Mouse (Mus musculus): ENCODE results near the gene Igfbp3. TPM values are rescaled to one million over a fixed set of nuclear protein-coding genes. Genes with fewer than 3 reads are reported as not detected.
"Not testable (repeated sequence)": the region's sequence is repeated elsewhere in the genome, so short reads cannot be mapped to it uniquely, and the experiment has no call there.

Gene Igfbp3
- not detected for polyA plus RNA-seq (2017; shearing (Covaris generic))

GRCm38 (mm10) chr11:7213501-7214341, at the start of gene Igfbp3:
Igfbp3 (minus strand) TSS chr11:7213923.
- no peak for ATAC-seq

DNA sequence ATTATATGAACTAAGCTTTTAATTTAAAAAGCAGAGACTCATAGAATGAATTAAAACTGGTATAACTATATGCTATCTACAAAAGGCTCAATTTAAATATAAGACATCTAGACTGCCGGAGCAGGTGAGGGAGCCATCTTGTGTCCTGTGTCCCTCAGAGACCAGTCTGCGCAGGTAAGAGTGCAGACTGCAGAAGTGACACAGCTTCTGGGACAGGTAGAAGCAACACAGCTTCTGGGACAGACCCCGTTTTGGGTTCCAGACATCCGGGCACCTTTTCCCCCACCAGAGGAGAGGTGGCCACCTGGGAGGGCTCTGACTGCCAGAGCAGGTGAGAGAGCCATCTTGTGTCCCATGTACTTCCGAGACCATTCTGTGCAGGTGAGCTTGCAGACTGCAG, 37.1 kb upstream of the Igfbp3 start:
- ATAC-seq: no peak

DNA sequence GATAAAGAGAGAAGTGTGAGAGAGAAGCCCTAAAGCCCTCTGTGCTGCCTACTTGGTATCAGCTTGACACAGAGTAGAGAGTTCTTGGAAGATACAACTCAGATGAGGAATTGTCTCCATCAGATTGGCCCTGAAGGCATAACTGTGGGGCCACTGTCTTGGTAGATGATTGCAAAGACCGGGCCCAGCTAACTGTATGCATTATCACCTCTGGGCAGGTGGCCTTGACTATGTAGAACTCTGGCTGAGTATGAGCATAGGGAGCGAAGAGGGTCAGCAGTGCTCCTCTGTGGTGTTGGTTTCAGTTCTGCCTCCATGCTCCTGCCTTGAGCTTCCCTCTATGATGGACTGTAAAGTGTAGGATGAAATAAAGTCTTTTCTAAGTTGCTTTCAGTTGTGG, 36.7 kb upstream of the Igfbp3 start:
- ATAC-seq: no peak

DNA sequence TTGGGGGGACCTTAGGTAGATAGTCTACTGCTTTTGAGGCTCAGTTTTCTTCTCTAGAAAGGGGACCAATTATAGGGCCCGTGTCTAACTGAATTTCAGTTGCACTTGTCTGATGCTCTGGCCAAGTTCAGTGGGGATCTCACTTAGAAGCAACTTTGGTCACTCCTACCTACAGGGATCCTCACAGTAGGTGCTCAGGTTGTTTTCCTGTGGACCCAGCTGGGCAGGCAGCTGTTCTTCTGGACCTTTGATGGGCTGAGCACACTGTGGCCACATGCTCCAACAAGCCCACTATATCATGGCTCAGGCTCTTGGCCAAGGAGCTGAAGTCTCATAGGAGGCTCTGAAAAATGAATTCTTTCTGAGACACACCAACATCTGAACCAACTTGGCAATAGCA, 31.1 kb upstream of the Igfbp3 start:
- no peak for ATAC-seq

- ATAC-seq: no peak
These were observed 25.5 kb upstream of the Igfbp3 start for GRCm38 (mm10) chr11:7239041-7239740.

GRCm38 (mm10) chr11:7238546-7238945, 24.8 kb upstream of the Igfbp3 start:
- ATAC-seq: no peak

- no peak for ATAC-seq
These were observed 24.0 kb upstream of the Igfbp3 start for GRCm38 (mm10) chr11:7237712-7238111.

- ATAC-seq: no peak
These were observed 23.0 kb upstream of the Igfbp3 start for GRCm38 (mm10) chr11:7236751-7237150.

GRCm38 (mm10) chr11:7234981-7235609, 21.4 kb upstream of the Igfbp3 start:
- no peak for ATAC-seq

GRCm38 (mm10) chr11:7234436-7234835, 20.7 kb upstream of the Igfbp3 start:
- ATAC-seq: no peak

- no peak for ATAC-seq
These were observed 19.6 kb upstream of the Igfbp3 start for GRCm38 (mm10) chr11:7233333-7233732.

DNA sequence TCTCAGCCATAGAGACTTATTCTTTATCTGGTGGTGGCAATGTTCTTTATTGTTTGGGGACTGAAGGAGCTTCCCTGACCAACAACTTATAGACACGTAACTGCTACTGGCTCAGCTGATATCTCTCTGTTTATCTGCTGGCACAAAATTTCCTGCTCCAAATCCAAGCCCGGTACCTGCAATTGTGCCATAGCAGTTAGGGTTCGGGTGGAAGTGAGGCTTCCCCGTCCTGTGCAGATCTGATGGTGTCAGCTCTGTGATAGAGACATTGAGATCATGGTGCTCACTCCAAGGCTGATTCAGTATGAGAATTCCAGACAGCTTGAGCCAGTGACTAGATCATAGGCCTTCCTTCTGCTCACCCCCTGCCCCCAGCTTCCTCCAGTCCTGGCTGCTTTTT, 18.2 kb upstream of the Igfbp3 start:
- ATAC-seq: no peak

DNA sequence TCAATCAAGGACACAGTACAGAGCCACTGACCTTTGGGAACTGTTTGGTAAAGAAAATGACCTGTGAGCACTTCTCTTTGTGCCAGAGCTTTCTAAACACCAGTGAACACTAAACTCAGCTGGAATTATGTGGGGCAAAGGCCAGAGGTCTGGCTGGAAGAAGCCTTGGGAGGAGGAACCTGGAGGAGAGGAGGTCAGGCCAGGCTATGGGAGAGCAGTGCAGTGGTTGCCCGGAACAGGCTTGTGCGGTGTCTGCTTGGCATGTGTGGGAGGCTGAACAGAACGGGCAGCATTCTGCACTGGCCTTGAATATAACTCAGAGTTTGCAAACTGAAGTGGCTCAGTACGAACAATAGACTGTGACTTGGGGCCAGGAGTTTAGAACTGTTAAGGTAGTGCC, 16.3 kb upstream of the Igfbp3 start:
- no peak for ATAC-seq

GRCm38 (mm10) chr11:7228107-7228506, 14.4 kb upstream of the Igfbp3 start:
- ATAC-seq: no peak

GRCm38 (mm10) chr11:7226810-7227550, 13.3 kb upstream of the Igfbp3 start:
- ATAC-seq: no peak

- no peak for ATAC-seq
These were observed 12.5 kb upstream of the Igfbp3 start for GRCm38 (mm10) chr11:7226200-7226599.

DNA sequence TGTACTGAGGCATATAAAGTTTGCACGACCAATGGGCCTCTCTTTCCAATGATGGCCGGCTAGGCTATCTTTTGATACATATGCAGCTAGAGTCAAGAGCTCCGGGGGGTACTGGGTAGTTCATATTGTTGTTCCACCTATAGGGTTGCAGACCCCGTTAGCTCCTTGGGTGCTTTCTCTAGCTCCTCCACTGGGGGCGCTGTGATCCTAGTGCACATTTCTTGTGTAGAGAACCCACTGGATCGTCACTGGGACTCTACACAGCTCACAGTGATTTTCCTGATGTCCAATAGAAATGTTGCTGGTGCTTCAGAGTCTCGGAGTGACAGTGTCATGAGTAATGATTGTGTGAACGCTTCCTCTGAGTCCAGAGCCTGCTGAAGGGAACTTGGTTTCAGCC, 8.1 kb upstream of the Igfbp3 start:
- not testable (repeated sequence) for ATAC-seq

DNA sequence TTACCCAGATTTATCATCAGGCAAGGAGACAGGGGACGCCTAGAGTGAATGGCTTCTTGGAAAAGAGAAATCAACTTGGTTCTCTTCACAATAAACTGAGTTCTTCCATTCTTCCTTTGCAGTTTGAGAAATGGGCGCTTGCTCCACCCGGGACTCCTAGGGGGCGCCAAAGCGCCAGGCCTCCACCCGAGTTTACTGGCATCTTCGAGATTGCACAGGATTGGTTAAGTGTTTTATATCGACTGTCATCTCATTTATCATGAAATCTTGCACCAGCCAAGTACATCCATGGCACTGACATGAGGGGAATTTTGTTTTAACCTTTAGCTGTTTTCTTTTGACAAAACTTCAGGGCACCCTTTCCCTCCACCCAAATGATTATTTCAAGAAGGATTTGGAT, 2.0 kb upstream of the Igfbp3 start:
- no peak for ATAC-seq

- ATAC-seq: no peak
These were observed 1.0 kb upstream of the Igfbp3 start for GRCm38 (mm10) chr11:7214761-7215160.

GRCm38 (mm10) chr11:7214342-7214660, 578 bp upstream of the Igfbp3 start:
- no peak for ATAC-seq

- no peak for ATAC-seq
These were observed 592 bp downstream of the Igfbp3 start for GRCm38 (mm10) chr11:7213161-7213500.

- no peak for ATAC-seq
These were observed 1.5 kb downstream of the Igfbp3 start for GRCm38 (mm10) chr11:7212126-7212798.

DNA sequence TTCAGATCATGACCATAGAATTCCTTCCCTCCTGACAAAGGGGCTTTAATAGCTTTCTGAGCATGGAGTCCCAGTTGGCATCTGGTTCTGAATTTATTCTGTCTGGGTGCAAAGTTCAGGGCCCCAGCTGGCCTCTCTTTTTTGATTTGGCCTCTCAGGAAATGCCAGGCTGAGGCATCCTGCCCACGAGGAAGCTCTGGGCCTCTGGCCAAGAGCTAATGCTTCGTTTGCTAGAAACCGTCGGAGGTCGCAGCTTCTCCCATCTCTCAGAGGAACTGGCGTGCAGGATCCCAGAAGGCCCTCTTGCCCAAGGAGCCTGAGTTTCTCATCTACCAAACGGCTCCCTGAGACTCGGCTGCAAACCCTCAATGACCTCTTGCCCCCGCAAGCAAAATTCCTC, 2.5 kb downstream of the Igfbp3 start:
- no peak for ATAC-seq
